Mouse (Mus musculus): ENCODE measurements at regions not wholly inside any gene's neighbourhood (a gene's known extent, or its start where the extent isn't known, plus 50 kb on each side); places are given as distances from the start of the nearest gene placed in this dataset.

DNA sequence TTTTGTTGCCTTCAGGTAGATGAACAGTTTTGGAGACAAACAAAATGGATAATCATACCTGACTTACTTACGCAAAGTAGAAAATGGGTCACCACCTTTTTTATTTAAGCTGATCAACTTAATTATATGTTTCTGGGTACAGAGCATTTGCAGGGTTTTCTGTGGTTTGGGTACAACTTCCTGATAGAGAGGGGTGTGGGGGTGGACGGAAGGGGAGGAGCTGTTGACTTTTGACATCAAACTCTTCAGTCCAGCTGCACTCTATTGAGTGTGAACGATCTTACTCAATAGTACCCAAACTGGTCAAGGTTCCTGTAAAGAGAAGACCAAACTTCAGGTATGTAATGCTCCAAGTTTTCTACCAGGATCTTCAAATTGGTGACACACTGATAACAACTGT lies 316.0 kb upstream of the Satb1 start:
- Histone ChIP-seq H3K27me3 (replicated peaks) (no peaks in the 10 kb centered on the region), H3K79me2 (replicated peaks; ENCODE audit: control insufficient read depth, extremely low read depth, insufficient read depth, poor library complexity, severe bottlenecking) (no peaks in the 10 kb centered on the region), H3K9me3 (replicated peaks; ENCODE audit: low read length) (peaks cover 46% of the 10 kb centered on the region), H3K9ac (ENCODE audit: insufficient read depth, low read depth) (no peak overlapping the region), H3K36me3 (replicated peaks in 1 of 2; ENCODE audit: control insufficient read depth in 1 of 2, insufficient read depth in 1 of 2, low read length in 1 of 2) (no peaks in the 10 kb centered on the region), H3K4me2 (ENCODE audit: insufficient read depth, low read depth, poor library complexity, severe bottlenecking) (no peak overlapping the region), H3K4me1 (ENCODE audit: control insufficient read depth in 1 of 2, insufficient read depth in 2 of 2) (no peaks in the 10 kb centered on the region), H3K27ac (ENCODE audit: insufficient read depth, low read depth) (no peak overlapping the region), H3K4me3 (replicated peaks in 1 of 3; ENCODE audit: low read depth in 2 of 3, low read length in 2 of 3, poor library complexity in 1 of 3) (no peak overlapping the region)
- DNase-seq (ENCODE audit: extremely low read depth) = no peak
- dilution Hi-C loops (cut with MboI; ENCODE audit: extremely low pct_ligation_motif_present, extremely low pct_unique_long_range_greater_than_20kb, low sequenced_read_pairs) = no loop called here
- no peak for TF ChIP-seq GABPA (IDR thresholded peaks at IDR 0.05; ENCODE audit: insufficient replicate concordance, low read depth, low read length)
- no peak for TF ChIP-seq HCFC1 (IDR thresholded peaks at IDR 0.05; ENCODE audit: low read depth, low read length)
- no peak for TF ChIP-seq NRF1 (IDR thresholded peaks at IDR 0.05; ENCODE audit: low read depth, low read length)
- TF ChIP-seq USF2 (conservative IDR thresholded peaks at IDR 0.05; ENCODE audit: low read depth, low read length) = no peak
- no peak for TF ChIP-seq SMC3 (IDR thresholded peaks at IDR 0.05; ENCODE audit: low read depth, low read length)
- no peak for TF ChIP-seq JUN (IDR thresholded peaks at IDR 0.05; ENCODE audit: insufficient read depth, low read depth, low read length)
- TF ChIP-seq EP300 (IDR thresholded peaks at IDR 0.05; ENCODE audit: low read length) = no peak
- TF ChIP-seq MAX (IDR thresholded peaks at IDR 0.05; ENCODE audit: low read length) = no peak
- TF ChIP-seq POLR2A (IDR thresholded peaks at IDR 0.05; ENCODE audit: low read depth, low read length) = no peak
- TF ChIP-seq TCF12 (IDR thresholded peaks at IDR 0.05; ENCODE audit: low read depth, low read length) = no peak
- no peak for TF ChIP-seq USF1 (IDR thresholded peaks at IDR 0.05; ENCODE audit: low read depth, low read length)
- TF ChIP-seq PAX5 (IDR thresholded peaks at IDR 0.05; ENCODE audit: low read length) = no peak
- no peak for TF ChIP-seq NELFE (IDR thresholded peaks at IDR 0.05; ENCODE audit: low read depth, low read length)
- no peak for TF ChIP-seq IRF4 (IDR thresholded peaks at IDR 0.05; ENCODE audit: low read depth, low read length)
- TF ChIP-seq CTCF (conservative IDR thresholded peaks at IDR 0.05 in 1 of 2, IDR thresholded peaks at IDR 0.05 in 1 of 2; ENCODE audit: low read depth in 2 of 2, low read length in 2 of 2) = no peak
- TF ChIP-seq MYC (IDR thresholded peaks at IDR 0.05; ENCODE audit: low read depth, low read length) = no peak
- TF ChIP-seq POLR2AphosphoS2 (IDR thresholded peaks at IDR 0.05; ENCODE audit: low read depth, low read length) = no peak
- in situ Hi-C loops (cut with MboI; ENCODE audit: low pct_ligation_motif_present, low pct_unique_long_range_greater_than_20kb, low sequenced_read_pairs) = no loop called here

DNA sequence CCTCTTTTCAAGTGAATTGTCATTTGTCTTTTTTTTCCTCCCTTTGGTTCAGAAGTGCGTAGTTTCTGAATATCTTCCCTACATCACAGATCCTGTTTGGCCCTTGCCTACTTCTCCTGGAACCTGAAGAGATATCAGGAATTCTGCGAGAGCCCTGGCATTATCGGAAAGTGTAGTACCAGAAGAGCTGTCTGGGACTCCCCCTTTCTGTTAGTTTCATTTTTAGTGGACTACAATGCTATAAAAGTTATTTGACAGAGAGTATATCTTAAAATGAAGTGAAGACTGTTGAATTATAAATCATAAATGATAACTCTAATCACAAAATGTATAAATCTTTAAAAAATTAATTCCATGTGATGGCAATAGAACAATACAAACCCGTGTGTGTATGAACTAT lies 270.8 kb upstream of the Satb1 start:
- Histone ChIP-seq H3K4me3 (replicated peaks in 1 of 3; ENCODE audit: low read depth in 2 of 3, low read length in 2 of 3, poor library complexity in 1 of 3) (no peak overlapping the region), H3K79me2 (replicated peaks; ENCODE audit: control insufficient read depth, extremely low read depth, insufficient read depth, poor library complexity, severe bottlenecking) (no peaks in the 10 kb centered on the region), H3K36me3 (replicated peaks in 1 of 2; ENCODE audit: control insufficient read depth in 1 of 2, insufficient read depth in 1 of 2, low read length in 1 of 2) (no peaks in the 10 kb centered on the region), H3K27me3 (replicated peaks) (no peaks in the 10 kb centered on the region), H3K9me3 (replicated peaks; ENCODE audit: low read length) (peaks cover 47% of the 10 kb centered on the region), H3K27ac (ENCODE audit: insufficient read depth, low read depth) (no peak overlapping the region), H3K9ac (ENCODE audit: insufficient read depth, low read depth) (no peak overlapping the region), H3K4me1 (ENCODE audit: control insufficient read depth in 1 of 2, insufficient read depth in 2 of 2) (no peaks in the 10 kb centered on the region), H3K4me2 (ENCODE audit: insufficient read depth, low read depth, poor library complexity, severe bottlenecking) (no peak overlapping the region)
- TF ChIP-seq SIN3A (IDR thresholded peaks at IDR 0.05; ENCODE audit: low read length) (no peak), IRF4 (IDR thresholded peaks at IDR 0.05; ENCODE audit: low read depth, low read length) (no peak), ZMIZ1 (IDR thresholded peaks at IDR 0.05; ENCODE audit: low read depth, low read length) (no peak), HCFC1 (IDR thresholded peaks at IDR 0.05; ENCODE audit: low read depth, low read length) (no peak), JUN (IDR thresholded peaks at IDR 0.05; ENCODE audit: insufficient read depth, low read depth, low read length) (no peak), GABPA (IDR thresholded peaks at IDR 0.05; ENCODE audit: insufficient replicate concordance, low read depth, low read length) (no peak), MAFK (IDR thresholded peaks at IDR 0.05; ENCODE audit: insufficient replicate concordance, low read length) (no peak), TCF12 (IDR thresholded peaks at IDR 0.05; ENCODE audit: low read depth, low read length) (no peak)
- in situ Hi-C loops (cut with MboI; ENCODE audit: low pct_ligation_motif_present, low pct_unique_long_range_greater_than_20kb, low sequenced_read_pairs) (no loop called here), dilution Hi-C loops (cut with MboI; ENCODE audit: extremely low pct_ligation_motif_present, extremely low pct_unique_long_range_greater_than_20kb, low sequenced_read_pairs) (no loop called here)
- DNase-seq (ENCODE audit: extremely low read depth) = no peak

Measured in CH12.LX (cell line).